Mouse (Mus musculus): ENCODE measurements at regions not wholly inside any gene's neighbourhood (a gene's known extent, or its start where the extent isn't known, plus 50 kb on each side); places are given as distances from the start of the nearest gene placed in this dataset.

- intact Hi-C loops (cut with DNase I): no loop called here
- no peak for DNase-seq
Observed at GRCm38 (mm10) chr14:54101775-54102174, 152.1 kb downstream of the Dad1 start.

GRCm38 (mm10) chr14:54099360-54099759, 154.5 kb downstream of the Dad1 start:
- no peak for DNase-seq
- intact Hi-C loops (cut with DNase I): no loop called here

- intact Hi-C loops (cut with DNase I): no loop called here
Observed at GRCm38 (mm10) chr14:54098122-54098775, 155.7 kb downstream of the Dad1 start.

GRCm38 (mm10) chr14:54097026-54097425, 156.9 kb downstream of the Dad1 start:
- intact Hi-C loops (cut with DNase I): no loop called here
- no peak for DNase-seq

More at GRCm38 (mm10) chr14:54098122-54098775, 155.7 kb downstream of the Dad1 start:
- no peak for DNase-seq

GRCm38 (mm10) chr14:54092444-54092843, 161.5 kb downstream of the Dad1 start:
- no peak for DNase-seq
- intact Hi-C loops (cut with DNase I): no loop called here

- intact Hi-C loops (cut with DNase I): no loop called here
- no peak for DNase-seq
Observed at GRCm38 (mm10) chr14:54086660-54087059, 167.2 kb downstream of the Dad1 start.

- DNase-seq: no peak
- intact Hi-C loops (cut with DNase I): no loop called here
Observed at GRCm38 (mm10) chr14:54074659-54075058, 179.2 kb downstream of the Dad1 start.

- intact Hi-C loops (cut with DNase I): no loop called here
- no peak for DNase-seq
Observed at GRCm38 (mm10) chr14:54072283-54072912, 181.5 kb downstream of the Dad1 start.

GRCm38 (mm10) chr14:54070240-54070639, 183.7 kb downstream of the Dad1 start:
- intact Hi-C loops (cut with DNase I): no loop called here
- DNase-seq: no peak

- intact Hi-C loops (cut with DNase I): loop anchor here (10.0 kb wide), 1 partner anchor 386 kb away; no protein-coding TSS in a partner anchor
- no peak for DNase-seq
Observed at GRCm38 (mm10) chr14:54068684-54069083, 185.2 kb downstream of the Dad1 start.

GRCm38 (mm10) chr14:54065466-54065865, 188.4 kb downstream of the Dad1 start:
- no peak for DNase-seq
- intact Hi-C loops (cut with DNase I): loop anchor here (10.0 kb wide), 1 partner anchor 389 kb away; no protein-coding TSS in a partner anchor

GRCm38 (mm10) chr14:54064541-54065402, 189.1 kb downstream of the Dad1 start:
- intact Hi-C loops (cut with DNase I): loop anchor here (5.0 to 10.0 kb wide), 4 partner anchors 88 to 578 kb away; partner anchors contain the start of genes Cdh24 and Gm17606
- peak; percentile 73 for DNase-seq

- intact Hi-C loops (cut with DNase I): loop anchor here (5.0 to 10.0 kb wide), 4 partner anchors 91 to 581 kb away; partner anchors contain the start of genes Cdh24 and Gm17606
Observed at GRCm38 (mm10) chr14:54061570-54061969, 192.3 kb downstream of the Dad1 start.

GRCm38 (mm10) chr14:54059776-54060175, 194.1 kb downstream of the Dad1 start:
- intact Hi-C loops (cut with DNase I): loop anchor here (5.0 to 10.0 kb wide), 4 partner anchors 93 to 583 kb away; partner anchors contain the start of genes Cdh24 and Gm17606
- DNase-seq: peak; percentile 84

More at GRCm38 (mm10) chr14:54061570-54061969, 192.3 kb downstream of the Dad1 start:
- no peak for DNase-seq

- intact Hi-C loops (cut with DNase I): no loop called here
Observed at GRCm38 (mm10) chr14:54059096-54059495, 194.8 kb downstream of the Dad1 start.

GRCm38 (mm10) chr14:54056691-54057090, 197.2 kb downstream of the Dad1 start:
- DNase-seq: no peak
- intact Hi-C loops (cut with DNase I): no loop called here

More at GRCm38 (mm10) chr14:54059096-54059495, 194.8 kb downstream of the Dad1 start:
- DNase-seq: no peak

- intact Hi-C loops (cut with DNase I): no loop called here
- DNase-seq: no peak
Observed at GRCm38 (mm10) chr14:54055390-54055789, 198.5 kb downstream of the Dad1 start.

- intact Hi-C loops (cut with DNase I): no loop called here
- no peak for DNase-seq
Observed at GRCm38 (mm10) chr14:54042286-54042685, 211.6 kb downstream of the Dad1 start.

GRCm38 (mm10) chr14:54040644-54041043, 213.3 kb downstream of the Dad1 start:
- intact Hi-C loops (cut with DNase I): no loop called here

GRCm38 (mm10) chr14:54034516-54034915, 219.4 kb downstream of the Dad1 start:
- DNase-seq: no peak
- intact Hi-C loops (cut with DNase I): no loop called here

More at GRCm38 (mm10) chr14:54040644-54041043, 213.3 kb downstream of the Dad1 start:
- no peak for DNase-seq

GRCm38 (mm10) chr14:54023552-54023951, 230.4 kb downstream of the Dad1 start:
- intact Hi-C loops (cut with DNase I): no loop called here
- no peak for DNase-seq
